Mouse (Mus musculus) heart, adult 2 months (tissue): ENCODE measurements around the gene Lgr4.

Experiments used
- CTCF ChIP-seq: fragments of 200-600 bp; IDR thresholded peaks from 2 replicates; pipeline ENCODE4 v1.8.1; 2022; ENCODE audit warnings: antibody characterized with exemption, mild to moderate bottlenecking, moderate library complexity
- POLR2A ChIP-seq: fragments of 200-500 bp; IDR thresholded peaks from 2 replicates; pipeline ENCODE4 v1.6.1; 2011; ENCODE audit warnings: mild to moderate bottlenecking, low read depth, low read length, control low read depth; ENCODE audit not compliant: insufficient read depth

DNA sequence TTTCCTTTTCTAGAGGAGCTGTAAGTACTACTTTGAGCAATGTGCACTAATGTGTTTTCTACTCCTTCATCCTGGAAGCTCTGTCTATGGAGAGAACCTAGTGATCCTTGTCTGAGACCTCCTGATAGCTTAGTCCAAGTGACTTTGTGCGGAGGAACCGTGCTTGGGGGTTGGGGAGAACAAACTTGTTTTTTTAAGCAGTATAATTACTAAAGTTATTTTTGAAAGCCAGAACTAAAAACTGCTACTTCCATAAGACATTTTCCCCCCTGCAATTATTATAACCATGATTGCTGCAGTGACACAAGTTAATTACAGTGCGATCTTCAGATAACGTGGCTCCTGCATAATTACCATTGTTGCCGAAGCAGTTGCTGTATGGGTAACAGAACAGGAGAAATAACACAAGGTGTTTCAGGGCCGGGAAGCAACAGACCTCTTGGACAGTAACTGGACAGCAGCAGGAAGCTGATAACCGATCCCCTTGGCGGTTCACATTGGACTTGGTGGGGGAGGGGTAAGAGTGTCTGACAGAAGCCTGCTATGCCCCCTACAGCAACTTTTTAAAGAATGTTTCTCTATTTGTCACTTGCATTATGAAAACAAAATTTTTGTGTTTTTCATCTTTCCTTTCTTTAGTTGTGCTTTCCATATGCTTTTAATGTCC lies 53.4 kb downstream of the Lgr4 start:
- 0 out of 2 replicates have a peak, but pooled peaks have one; percentile 16 for TF ChIP-seq CTCF
- TF ChIP-seq POLR2A: no peak
